Mouse (Mus musculus) cortical plate, adult 2 months (tissue): ENCODE results near the gene Atp6v1b1.

Source experiments
- CTCF ChIP-seq: fragments of 200-500 bp; IDR thresholded peaks from 2 replicates; pipeline ENCODE4 v1.5.1; 2011; ENCODE audit warnings: mild to moderate bottlenecking, control low read depth, low read length; ENCODE audit not compliant: insufficient read depth; ENCODE audit errors: extremely low read depth
- POLR2A ChIP-seq: fragments of 200-500 bp; IDR thresholded peaks from 2 replicates; pipeline ENCODE4 v1.6.1; 2011; ENCODE audit warnings: mild to moderate bottlenecking, low read length, control low read depth; ENCODE audit not compliant: insufficient read depth; ENCODE audit errors: extremely low read depth

- no peak for TF ChIP-seq CTCF
- TF ChIP-seq POLR2A: no peak
These were observed 38.1 kb upstream of the Atp6v1b1 start for GRCm38 (mm10) chr6:83704701-83705100.
